Mouse (Mus musculus) erythroblast, embryonic 14.5 days (primary cell): ENCODE results near the gene Ccdc170. TPM values are rescaled to one million over a fixed set of nuclear protein-coding genes. Genes with fewer than 3 reads are reported as not detected.

Experiments
- H3K27me3 ChIP-seq: 2 replicates; pipeline ENCODE4 v1.6.1; 2012; ENCODE audit warnings: inconsistent platforms; ENCODE audit not compliant: control insufficient read depth
- H3K36me3 ChIP-seq: 2 replicates; pipeline ENCODE4 v1.6.1; 2012; ENCODE audit warnings: mild to moderate bottlenecking, inconsistent platforms; ENCODE audit not compliant: control insufficient read depth
- H3K4me1 ChIP-seq: 2 replicates; pipeline ENCODE4 v1.6.1; 2012; ENCODE audit warnings: inconsistent platforms; ENCODE audit not compliant: control insufficient read depth
- H3K4me3 ChIP-seq: replicated peaks from 2 replicates; pipeline ENCODE3; 2012; ENCODE audit warnings: moderate library complexity, mild to moderate bottlenecking, inconsistent platforms
- H3K9me3 ChIP-seq: 2 replicates; pipeline ENCODE4 v1.6.1; 2012; ENCODE audit warnings: low read length, inconsistent platforms, mixed read lengths; ENCODE audit not compliant: control insufficient read depth
- GATA1 ChIP-seq: IDR thresholded peaks from 2 replicates; pipeline ENCODE4 v1.6.1; 2012; ENCODE audit warnings: low read length, inconsistent platforms, mixed read lengths
- TAL1 ChIP-seq: IDR thresholded peaks from 3 replicates; pipeline ENCODE4 v1.6.1; 2012; ENCODE audit warnings: low read length, inconsistent platforms, mixed read lengths
- polyA plus RNA-seq: library from polyadenylated mRNA; stranded (reverse); fragments of >175 nt; gene quantifications from 2 replicates; pipeline ENCODE4 v1.2.3, GENCODE M21; 2012

Ccdc170 gene
- polyA plus RNA-seq, 1 experiment, result not detected

DNA sequence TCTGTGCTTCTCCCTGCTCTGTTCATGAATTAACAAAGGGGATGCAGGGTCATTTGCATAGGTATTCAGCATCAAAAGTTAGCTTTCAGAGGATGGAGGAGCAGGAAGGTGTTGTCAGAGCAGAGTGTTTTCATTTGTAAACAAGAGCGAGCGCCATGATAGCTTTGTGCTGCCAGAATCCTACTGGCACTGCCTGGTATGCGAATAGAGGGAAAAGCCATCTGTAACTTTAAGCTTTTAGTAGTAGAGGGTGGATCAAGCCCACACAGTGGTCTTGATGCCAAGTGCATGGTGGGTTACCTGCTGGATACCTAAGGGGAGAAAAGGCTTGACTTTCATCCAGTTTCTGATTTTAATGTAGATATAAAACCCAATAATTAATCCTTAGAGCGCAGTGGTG lies 89.0 kb downstream of the Ccdc170 start:
- no peaks in the 10 kb centered on the region for H3K36me3 ChIP-seq
- H3K4me3 ChIP-seq, result no peak overlapping the region
- no peaks in the 10 kb centered on the region for H3K9me3 ChIP-seq
- no peaks in the 10 kb centered on the region for H3K4me1 ChIP-seq
- H3K27me3 ChIP-seq, result no peaks in the 10 kb centered on the region
- TF ChIP-seq GATA1 (no peak), TAL1 (no peak)

DNA sequence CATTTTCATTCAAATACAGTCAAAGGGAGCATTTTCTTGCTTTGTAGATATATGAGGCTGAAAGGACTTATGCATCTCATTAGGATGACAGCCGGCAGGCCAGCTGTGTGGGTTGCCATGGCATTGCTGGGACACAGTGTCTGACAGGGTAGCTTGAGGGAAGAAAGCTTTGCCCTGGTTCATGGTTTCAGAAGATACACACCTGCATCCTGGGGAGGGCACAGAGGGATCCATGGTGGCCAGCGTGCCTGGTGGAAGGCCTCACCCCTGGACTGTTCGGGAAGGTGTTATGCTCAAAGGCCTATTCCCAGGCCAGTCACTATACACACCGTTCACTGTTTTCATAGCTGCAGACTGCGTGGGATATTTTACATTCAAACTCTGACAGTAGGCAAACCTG lies 99.6 kb downstream of the Ccdc170 start:
- Histone ChIP-seq H3K36me3 (no peaks in the 10 kb centered on the region), H3K4me1 (no peaks in the 10 kb centered on the region), H3K27me3 (no peaks in the 10 kb centered on the region), H3K9me3 (peaks cover 3% of the 10 kb centered on the region; the same call in 1 of the 2 replicates), H3K4me3 (no peak overlapping the region)
- TF ChIP-seq TAL1, result no peak
- no peak for TF ChIP-seq GATA1

DNA sequence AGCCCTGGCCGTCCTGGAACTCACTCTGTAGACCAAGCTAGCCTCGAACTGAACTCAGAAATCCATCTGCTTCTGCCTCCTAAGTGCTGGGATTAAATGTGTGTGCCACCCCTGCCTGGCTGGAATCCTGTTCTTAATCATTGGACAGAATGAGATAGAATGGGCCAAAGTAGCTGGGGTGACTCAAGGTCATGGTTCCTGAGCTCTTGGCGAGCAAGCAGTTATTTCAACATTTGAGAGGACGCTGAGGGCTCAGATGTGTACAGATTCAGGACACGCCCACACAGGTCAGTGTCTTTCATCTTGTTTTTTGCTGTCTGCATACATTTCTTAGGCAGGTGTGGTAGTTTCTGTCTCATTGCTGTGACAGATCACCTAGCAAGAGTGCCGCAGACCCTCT lies 104.4 kb downstream of the Ccdc170 start:
- H3K9me3 ChIP-seq, result peaks cover 3% of the 10 kb centered on the region; the same call in 1 of the 2 replicates
- no peaks in the 10 kb centered on the region for H3K4me1 ChIP-seq
- no peak overlapping the region for H3K4me3 ChIP-seq
- no peaks in the 10 kb centered on the region for H3K27me3 ChIP-seq
- no peak for TF ChIP-seq GATA1
- no peak for TF ChIP-seq TAL1
- no peaks in the 10 kb centered on the region for H3K36me3 ChIP-seq

DNA sequence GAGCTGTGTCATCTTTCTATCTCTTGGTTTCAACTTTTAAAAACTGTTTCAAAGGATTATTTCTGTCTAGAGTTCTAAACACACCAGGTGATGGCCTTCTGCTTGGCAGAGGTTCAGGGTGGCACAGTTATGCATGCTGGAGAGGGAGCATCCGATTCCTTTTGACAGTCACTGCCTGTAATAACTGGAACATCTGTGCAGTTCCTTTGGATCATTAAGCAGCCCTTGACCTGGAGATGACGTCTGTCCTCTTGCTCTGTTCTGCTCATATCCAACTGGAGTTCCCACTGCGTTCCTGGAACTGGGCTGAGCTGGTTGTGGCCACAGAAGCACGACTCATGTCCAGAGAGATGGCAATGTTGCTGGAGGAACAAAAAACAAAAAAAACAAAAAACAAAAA lies 107.3 kb downstream of the Ccdc170 start:
- Histone ChIP-seq H3K36me3 (no peaks in the 10 kb centered on the region), H3K27me3 (no peaks in the 10 kb centered on the region), H3K9me3 (peaks cover 3% of the 10 kb centered on the region; the same call in 1 of the 2 replicates), H3K4me3 (no peak overlapping the region), H3K4me1 (no peaks in the 10 kb centered on the region)
- TF ChIP-seq TAL1 (no peak), GATA1 (no peak)

DNA sequence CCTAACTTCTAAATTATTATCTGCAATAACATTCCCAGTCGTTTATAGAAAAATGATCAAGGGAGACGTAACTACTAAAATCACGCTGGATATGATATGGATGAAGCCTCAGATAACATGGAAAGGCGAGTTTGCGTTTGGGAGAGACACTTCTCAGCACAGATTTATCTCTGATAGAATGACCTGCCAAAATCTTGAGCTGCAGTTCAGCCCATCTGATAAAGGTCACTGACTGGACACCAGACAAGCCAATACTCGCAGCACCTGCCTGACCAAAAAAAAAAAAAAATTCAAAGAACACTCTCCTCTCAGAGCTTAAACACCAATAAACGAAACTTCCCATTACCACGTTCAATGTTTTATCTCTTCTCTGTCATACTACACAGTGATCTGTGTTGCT lies 108.7 kb downstream of the Ccdc170 start:
- Histone ChIP-seq H3K4me3 (no peak overlapping the region), H3K36me3 (no peaks in the 10 kb centered on the region), H3K27me3 (no peaks in the 10 kb centered on the region), H3K9me3 (peaks cover 3% of the 10 kb centered on the region; the same call in 1 of the 2 replicates), H3K4me1 (no peaks in the 10 kb centered on the region)
- TF ChIP-seq TAL1, result no peak
- TF ChIP-seq GATA1, result no peak

DNA sequence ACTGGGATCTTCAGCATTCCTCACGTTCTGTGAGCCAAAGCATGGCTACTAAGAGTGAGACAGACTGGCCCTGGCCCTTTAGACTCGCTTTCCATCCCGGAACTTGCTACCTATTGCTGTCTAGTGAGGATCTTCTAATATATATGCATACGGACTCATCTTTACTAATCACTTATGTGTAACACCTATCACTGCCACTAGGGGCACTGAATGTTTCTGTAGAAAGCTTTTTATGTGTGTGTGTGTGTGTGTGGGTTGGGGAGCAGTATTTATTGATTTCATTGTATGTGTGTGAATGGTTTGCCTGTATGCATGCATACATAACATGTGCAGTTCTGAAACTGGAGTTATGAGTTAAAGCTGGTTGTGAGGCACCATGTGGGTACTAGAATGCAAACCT lies 111.5 kb downstream of the Ccdc170 start:
- Histone ChIP-seq H3K27me3 (no peaks in the 10 kb centered on the region), H3K4me1 (no peaks in the 10 kb centered on the region), H3K4me3 (no peak overlapping the region), H3K36me3 (no peaks in the 10 kb centered on the region), H3K9me3 (no peaks in the 10 kb centered on the region)
- TF ChIP-seq GATA1, result no peak
- TF ChIP-seq TAL1, result no peak

DNA sequence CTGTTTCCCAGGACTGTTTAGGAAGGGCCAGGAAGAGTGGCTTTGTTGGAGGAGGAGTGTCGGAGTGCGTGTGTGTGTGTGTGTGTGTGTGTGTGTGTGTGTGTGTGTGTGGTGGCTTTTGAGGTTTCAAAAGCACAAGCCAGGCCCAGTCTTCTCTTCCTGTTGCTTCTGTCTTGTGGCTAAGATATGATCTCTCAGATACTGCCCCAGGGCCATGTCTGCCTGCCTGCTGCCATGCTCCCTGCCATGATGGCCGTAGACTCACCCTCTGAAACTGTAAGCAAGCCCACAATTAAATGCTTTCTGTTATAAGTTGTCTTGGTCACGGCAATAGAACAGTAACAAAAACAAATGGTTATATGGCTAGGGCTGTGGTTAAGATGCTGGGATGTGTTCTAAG lies 114.9 kb downstream of the Ccdc170 start:
- no peaks in the 10 kb centered on the region for H3K36me3 ChIP-seq
- H3K27me3 ChIP-seq, result no peaks in the 10 kb centered on the region
- H3K9me3 ChIP-seq, result no peaks in the 10 kb centered on the region
- no peak overlapping the region for H3K4me3 ChIP-seq
- H3K4me1 ChIP-seq, result no peaks in the 10 kb centered on the region
- TF ChIP-seq GATA1, result no peak
- TF ChIP-seq TAL1, result no peak

DNA sequence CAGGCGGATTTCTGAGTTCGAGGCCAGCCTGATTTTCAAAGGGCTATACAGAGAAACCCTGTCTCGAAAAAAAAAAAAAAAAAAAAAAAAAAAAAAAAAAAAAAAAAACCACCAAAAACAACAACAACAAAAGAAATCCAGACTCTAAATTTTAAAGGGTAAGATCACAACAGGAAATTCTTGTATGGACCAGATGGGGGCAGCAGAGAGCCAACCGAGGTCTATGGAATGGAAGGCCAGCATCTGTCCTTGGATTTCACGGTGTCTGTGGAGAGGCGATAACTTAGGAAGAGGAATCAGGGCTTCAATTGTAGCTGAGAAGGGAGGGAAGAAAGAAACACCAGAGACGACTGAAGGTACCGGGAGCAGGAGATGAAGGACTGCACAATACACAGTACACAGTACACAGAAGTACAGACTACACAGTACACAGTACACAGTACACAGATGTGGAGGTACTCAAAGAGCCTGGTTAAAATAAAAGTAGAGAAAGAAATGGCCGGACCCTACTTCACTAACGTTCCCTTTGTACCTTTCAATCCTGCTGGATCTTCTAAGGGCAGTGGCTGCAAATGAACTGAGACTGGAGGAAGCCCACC lies 116.0 kb downstream of the Ccdc170 start:
- TF ChIP-seq GATA1 (no peak), TAL1 (no peak)
- Histone ChIP-seq H3K4me3 (no peak overlapping the region), H3K36me3 (no peaks in the 10 kb centered on the region), H3K27me3 (no peaks in the 10 kb centered on the region), H3K9me3 (no peaks in the 10 kb centered on the region), H3K4me1 (no peaks in the 10 kb centered on the region)

DNA sequence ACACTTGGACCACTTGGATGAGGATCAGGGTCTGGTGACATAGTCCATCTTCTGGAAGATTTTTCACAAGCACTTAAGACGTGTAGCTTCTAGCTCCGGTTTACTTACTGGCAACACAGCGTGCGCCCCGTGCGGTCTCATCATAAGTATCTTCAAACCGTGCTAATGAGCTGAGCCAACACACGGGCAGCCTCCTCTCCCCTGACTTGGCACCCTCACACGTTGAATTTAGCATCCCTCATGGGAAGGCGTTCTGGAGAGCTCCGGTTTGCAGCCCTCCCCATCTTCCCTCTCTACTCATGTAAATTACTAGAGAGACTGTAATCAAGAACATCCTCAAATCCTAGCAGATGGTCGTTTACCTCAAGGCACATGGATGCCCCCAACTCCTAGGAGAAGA lies 116.6 kb downstream of the Ccdc170 start:
- no peaks in the 10 kb centered on the region for H3K27me3 ChIP-seq

DNA sequence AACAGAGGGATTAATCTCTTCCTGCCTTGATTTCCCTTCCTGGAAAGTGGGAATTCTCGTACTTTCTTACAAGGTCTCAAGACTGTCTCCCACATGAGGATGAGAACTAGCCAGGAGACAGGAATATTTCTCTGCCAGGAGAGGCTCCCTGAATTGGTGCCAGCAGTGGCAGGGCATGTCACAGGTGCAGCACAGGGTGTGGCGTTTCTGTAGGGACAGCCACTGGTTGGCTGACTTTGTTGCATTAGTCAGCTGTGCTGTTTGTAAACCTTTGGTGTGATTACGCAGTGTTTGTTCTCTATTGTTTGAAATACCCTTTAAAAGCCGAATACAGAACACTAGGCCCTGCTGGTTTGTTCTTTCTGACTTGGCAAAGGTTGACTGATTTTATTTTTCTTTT lies 117.3 kb downstream of the Ccdc170 start:
- Histone ChIP-seq H3K4me1 (no peaks in the 10 kb centered on the region), H3K27me3 (no peaks in the 10 kb centered on the region), H3K9me3 (no peaks in the 10 kb centered on the region), H3K36me3 (no peaks in the 10 kb centered on the region), H3K4me3 (no peak overlapping the region)
- TF ChIP-seq GATA1, result no peak
- TF ChIP-seq TAL1, result no peak

More for the DNA sequence above, 116.6 kb downstream of the Ccdc170 start:
- H3K36me3 ChIP-seq, result no peaks in the 10 kb centered on the region
- TF ChIP-seq GATA1, result no peak
- TF ChIP-seq TAL1, result no peak
- H3K4me1 ChIP-seq, result no peaks in the 10 kb centered on the region
- H3K4me3 ChIP-seq, result no peak overlapping the region
- no peaks in the 10 kb centered on the region for H3K9me3 ChIP-seq
